Comparison of ENCODE assay signal across 8 mouse cellular contexts in genomic region chr2:13572647-13573407, GRCm38 (mm10). TPM values are rescaled to one million over a fixed set of nuclear protein-coding genes. Genes with fewer than 3 reads are reported as not detected.
A peak's percentile ranks its signal among the peaks of the same experiment; 100 is the strongest.
DNase-seq lines count a peak whose midpoint lies in the region; ATAC-seq and TF ChIP-seq lines count a peak whose summit lies in the region.

No protein-coding gene starts in this region.

- 20% methylated on average over 12 of the region's 12 CpGs for WGBS in heart, adult 2 months
- WGBS in forebrain, embryonic 15.5 days, result 3% methylated on average over 12 of the region's 12 CpGs
- 11% methylated on average over 12 of the region's 12 CpGs for WGBS in lung, postnatal 0 days

- no peaks in the 10 kb centered on the region for H3K79me2 ChIP-seq in heart, adult 2 months (replicated peaks; ENCODE audit: control insufficient read depth, insufficient read depth, low read length)

- H3K27me3 ChIP-seq in heart, adult 2 months (ENCODE audit: control insufficient read depth, insufficient read depth, low read length), result no peaks in the 10 kb centered on the region
- no peaks in the 10 kb centered on the region for H3K27me3 ChIP-seq in E14TG2a.4 (ENCODE audit: insufficient read depth, low read length)
- H3K27me3 ChIP-seq in forebrain, embryonic 15.5 days, result no peaks in the 10 kb centered on the region
- H3K27me3 ChIP-seq in lung, postnatal 0 days (replicated peaks; ENCODE audit: insufficient read depth, low read length), result no peaks in the 10 kb centered on the region

- peaks cover 5% of the 10 kb centered on the region for H3K4me1 ChIP-seq in heart, adult 2 months (ENCODE audit: control insufficient read depth, insufficient read depth, low read length)
- peaks cover 60% of the 10 kb centered on the region for H3K4me1 ChIP-seq in E14TG2a.4 (replicated peaks; ENCODE audit: low read depth, low read length)
- H3K4me1 ChIP-seq in forebrain, embryonic 15.5 days, result peaks cover 35% of the 10 kb centered on the region
- no peaks in the 10 kb centered on the region; the same call in 1 of the 2 replicates for H3K4me1 ChIP-seq in lung, postnatal 0 days (ENCODE audit: insufficient read depth, low read depth, low read length)

- peaks cover 15% of the 10 kb centered on the region for H3K36me3 ChIP-seq in heart, adult 2 months (ENCODE audit: control insufficient read depth, insufficient read depth, low read length)
- H3K36me3 ChIP-seq in E14TG2a.4 (ENCODE audit: insufficient read depth, low read length), result peaks cover 16% of the 10 kb centered on the region
- no peaks in the 10 kb centered on the region for H3K36me3 ChIP-seq in forebrain, embryonic 15.5 days
- H3K36me3 ChIP-seq in lung, postnatal 0 days (ENCODE audit: insufficient read depth, low read length), result 0 out of 2 replicates have a peak, but pooled peaks cover 3% of the 10 kb centered on the region

- H3K27ac ChIP-seq in heart, adult 2 months, result peak overlapping the region; percentile 97
- peak overlapping the region; percentile 97 for H3K27ac ChIP-seq in forebrain, embryonic 15.5 days (replicated peaks)
- peak overlapping the region; percentile 85 for H3K27ac ChIP-seq in lung, postnatal 0 days (ENCODE audit: low read length)

- H3K9me3 ChIP-seq in E14TG2a.4 (ENCODE audit: low read length), result no peaks in the 10 kb centered on the region
- no peaks in the 10 kb centered on the region for H3K9me3 ChIP-seq in forebrain, embryonic 15.5 days
- H3K9me3 ChIP-seq in lung, postnatal 0 days (ENCODE audit: low read length), result no peaks in the 10 kb centered on the region

- DNase-seq in heart, adult 2 months, result no peak
- no peak for DNase-seq in heart, postnatal 10 days
- DNase-seq in lung, postnatal 0 days (ENCODE audit: low spot score), result no peak
- DNase-seq in ovary, postnatal 10 days (ENCODE audit: low spot score), result no peak
- no peak for DNase-seq in cerebellum, adult 11 months
- no peak for DNase-seq in ovary, adult 18-20 months (ENCODE audit: low spot score)

- H3K4me2 ChIP-seq in forebrain, embryonic 15.5 days (replicated peaks), result peak overlapping the region; percentile 79
- H3K4me2 ChIP-seq in lung, postnatal 0 days (replicated peaks; ENCODE audit: low read depth, low read length), result peak overlapping the region; percentile 68

- peak overlapping the region; percentile 53; the same call in 1 of the 2 replicates for H3K9ac ChIP-seq in heart, adult 2 months (ENCODE audit: low read depth, low read length)
- peak overlapping the region; percentile 69 for H3K9ac ChIP-seq in forebrain, embryonic 15.5 days (replicated peaks)
- peak overlapping the region; percentile 62; the same call in 1 of the 2 replicates for H3K9ac ChIP-seq in lung, postnatal 0 days (replicated peaks; ENCODE audit: low read depth)

- TF ChIP-seq POLR2A in heart, adult 2 months (IDR thresholded peaks at IDR 0.05; ENCODE audit: insufficient read depth, low read depth, low read length), result no peak

- TF ChIP-seq EP300 in heart, adult 2 months (IDR thresholded peaks at IDR 0.05; ENCODE audit: insufficient read depth, low read depth, low read length), result no peak
- no peak for TF ChIP-seq EP300 in lung, postnatal 0 days (IDR thresholded peaks at IDR 0.05)

- no peak for TF ChIP-seq CTCF in heart, adult 2 months (IDR thresholded peaks at IDR 0.05)
- no peak for TF ChIP-seq CTCF in E14TG2a.4 (conservative IDR thresholded peaks at IDR 0.05; ENCODE audit: low read length)
- TF ChIP-seq CTCF in lung, postnatal 0 days (IDR thresholded peaks at IDR 0.05), result no peak

- peak; percentile 17; the same call in 1 of the 2 replicates for ATAC-seq in forebrain, embryonic 15.5 days (replicated peaks)
- ATAC-seq in lung, postnatal 0 days, result peak; percentile 8

- peak overlapping the region; percentile 88 for H3K4me3 ChIP-seq in heart, adult 2 months
- peak overlapping the region; percentile 85 for H3K4me3 ChIP-seq in E14TG2a.4 (replicated peaks; ENCODE audit: low read length)
- H3K4me3 ChIP-seq in forebrain, embryonic 15.5 days, result peak overlapping the region; percentile 68
- peak overlapping the region; percentile 62 for H3K4me3 ChIP-seq in lung, postnatal 0 days (ENCODE audit: low read depth, low read length)

- intact Hi-C loops in heart, adult 2 months (cut with DNase I), result loop anchor here (5.0 to 10.0 kb wide), 3 partner anchors 48 to 201 kb away; no protein-coding TSS in a partner anchor
- intact Hi-C loops in heart, postnatal 10 days (cut with DNase I), result loop anchor here (5.0 kb wide), 1 partner anchor 161 kb away; no protein-coding TSS in a partner anchor

RNA-seq across cellular contexts. Expression of gene Vim, which starts 0.9 kb away (rescaled TPM):
- 100 to 1,000 TPM; 264 to 265 TPM for total RNA-seq in heart, adult 2 months (2021)
- polyA plus RNA-seq in heart, adult 2 months (2012; rRNA removed), result 408 and 528 TPM in 2 replicates
- total RNA-seq in heart, postnatal 10 days (2021), result 100 to 1,000 TPM; 921 to 996 TPM
- 554 and 555 TPM in 2 replicates for polyA plus RNA-seq in forebrain, embryonic 15.5 days (2015; fragmentation: Nextera tagmentation; extraction: Ambion mirVana)
- polyA plus RNA-seq in lung, postnatal 0 days (2015; fragmentation: Nextera tagmentation; extraction: Ambion mirVana), result 1,068 and 1,145 TPM in 2 replicates

RNA-seq across cellular contexts. Expression of gene Trdmt1, which starts 28.4 kb away (rescaled TPM):
- total RNA-seq in heart, adult 2 months (2021), result 1 to 10 TPM; 5.2 to 7.0 TPM
- polyA plus RNA-seq in heart, adult 2 months (2012; rRNA removed), result 3.3 and 7.8 TPM in 2 replicates
- total RNA-seq in heart, postnatal 10 days (2021), result 10 to 100 TPM in 1 of 2 experiments, 1 to 10 TPM in 1; 9.4 to 11.1 TPM
- 7.5 and 8.7 TPM in 2 replicates for polyA plus RNA-seq in forebrain, embryonic 15.5 days (2015; fragmentation: Nextera tagmentation; extraction: Ambion mirVana)
- 9.8 and 10.1 TPM in 2 replicates for polyA plus RNA-seq in lung, postnatal 0 days (2015; fragmentation: Nextera tagmentation; extraction: Ambion mirVana)
